Mouse (Mus musculus) ES-E14 (cell line): ENCODE results near the gene Fbln2. TPM values are rescaled to one million over a fixed set of nuclear protein-coding genes. Genes with fewer than 3 reads are reported as not detected.
A peak's percentile ranks its signal among the peaks of the same experiment; 100 is the strongest.

Source experiments
- DNase-seq: peaks from one replicate; pipeline ENCODE4 v3.0.0-alpha.2; 2013; ENCODE audit warnings: low read depth, low spot score
- H3K27ac ChIP-seq: 2 replicates; pipeline ENCODE4 v1.5.1; 2012; ENCODE audit warnings: low read depth, mild to moderate bottlenecking, low read length, moderate library complexity, mixed read lengths; ENCODE audit not compliant: poor library complexity, insufficient read depth, severe bottlenecking
- H3K36me3 ChIP-seq: 2 replicates; pipeline ENCODE4 v1.6.1; 2012; ENCODE audit warnings: mild to moderate bottlenecking, low read length, moderate library complexity, mixed read lengths; ENCODE audit not compliant: control insufficient read depth, poor library complexity, insufficient read depth, severe bottlenecking
- H3K4me1 ChIP-seq, 2 experiments: fragments of 150-350 bp in 1 of 2; sonication (generic) in 1 of 2; 2 replicates each; pipeline ENCODE4 v1.6.1; 2012; ENCODE audit warnings: low read length in 2 of 2, mild to moderate bottlenecking in 1 of 2, mixed read lengths in 1 of 2; ENCODE audit not compliant: control insufficient read depth in 2 of 2, insufficient read depth in 2 of 2, poor library complexity in 1 of 2
- H3K4me3 ChIP-seq, 2 experiments: fragments of 150-350 bp in 1 of 2; sonication (generic) in 1 of 2; 2 replicates each; pipeline ENCODE4 v1.5.1; 2012; ENCODE audit warnings: low read length in 2 of 2, low read depth in 1 of 2, mild to moderate bottlenecking in 1 of 2, mixed read lengths in 1 of 2; ENCODE audit not compliant: insufficient read depth in 1 of 2, poor library complexity in 1 of 2, severe bottlenecking in 1 of 2
- H3K9ac ChIP-seq: 2 replicates; pipeline ENCODE4 v1.6.1; 2012; ENCODE audit warnings: low read depth, mild to moderate bottlenecking, low read length, mixed read lengths; ENCODE audit not compliant: poor library complexity, insufficient read depth, severe bottlenecking
- H3K9me3 ChIP-seq: fragments of 150-350 bp; sonication (generic); 2 replicates; pipeline ENCODE4 v1.6.1; 2012; ENCODE audit warnings: low read depth, mild to moderate bottlenecking, low read length; ENCODE audit not compliant: control insufficient read depth, insufficient read depth
- CHD2 ChIP-seq: IDR thresholded peaks from 2 replicates; pipeline ENCODE4 v1.6.1; 2014; ENCODE audit warnings: mild to moderate bottlenecking, low read depth, low read length, inconsistent platforms
- HCFC1 ChIP-seq: IDR thresholded peaks from 2 replicates; pipeline ENCODE4 v1.6.1; 2012; ENCODE audit warnings: low read length, inconsistent platforms, borderline replicate concordance; ENCODE audit not compliant: insufficient read depth
- MAFK ChIP-seq: IDR thresholded peaks from 2 replicates; pipeline ENCODE4 v1.6.1; 2014; ENCODE audit warnings: mild to moderate bottlenecking, low read depth, low read length, inconsistent platforms; ENCODE audit not compliant: insufficient read depth
- ZC3H11A ChIP-seq: IDR thresholded peaks from 2 replicates; pipeline ENCODE4 v1.6.1; 2012; ENCODE audit warnings: low read depth, mild to moderate bottlenecking, inconsistent platforms, low read length, borderline replicate concordance
- ZNF384 ChIP-seq: IDR thresholded peaks from 2 replicates; pipeline ENCODE4 v1.6.1; 2012; ENCODE audit warnings: low read depth, low read length, inconsistent platforms
- in situ Hi-C, 2 experiments: fragments of 600-800 bp; cut with MboI; formaldehyde crosslinking; loops; one replicate each; pipeline ENCODE4 v1.15.1; 2025; ENCODE audit warnings: low sequenced_read_pairs in 2 of 2, inconsistent platforms in 1 of 2; ENCODE audit not compliant: unreplicated experiment in 2 of 2
- total RNA-seq: library from RNA; depleted of rRNA; stranded (reverse); fragments of 300-350 nt; gene quantifications from 2 replicates; pipeline ENCODE4 v1.2.3, GENCODE M21; 2012

The Fbln2 gene
- total RNA-seq, 1 experiment = 24.7 TPM

DNA sequence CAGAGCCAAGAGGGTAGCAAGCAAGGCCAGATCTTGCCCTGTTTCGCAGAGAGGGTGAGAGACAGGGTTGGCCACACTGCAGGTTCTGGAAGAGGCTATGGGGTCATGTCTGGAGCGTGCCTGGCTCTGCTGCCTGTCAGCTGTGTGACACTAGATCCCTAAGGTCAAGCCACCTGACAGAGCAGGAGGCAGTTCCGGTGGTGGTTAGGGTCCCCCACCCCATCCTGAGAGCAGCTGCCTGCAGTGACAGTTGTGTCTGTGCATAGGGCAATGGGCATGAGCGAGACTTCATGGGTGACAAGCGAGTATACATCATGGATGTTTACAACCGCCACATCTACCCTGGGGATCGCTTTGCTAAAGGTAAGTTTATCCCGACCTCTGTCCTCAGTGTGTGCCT lies 43.1 kb upstream of the Fbln2 start:
- DNase-seq = no peak
- Histone ChIP-seq H3K4me3 (no peak overlapping the region), H3K9ac (no peak overlapping the region), H3K4me1 (no peaks in the 10 kb centered on the region), H3K36me3 (no peaks in the 10 kb centered on the region; the same call in 1 of the 2 replicates), H3K27ac (no peak overlapping the region), H3K9me3 (no peaks in the 10 kb centered on the region)
- in situ Hi-C loops = loop anchor here (5.0 to 25.0 kb wide), 3 partner anchors 86 to 113 kb away; no protein-coding TSS in a partner anchor
- TF ChIP-seq ZNF384 (no peak), ZC3H11A (no peak), CHD2 (no peak), MAFK (no peak), HCFC1 (no peak)

DNA sequence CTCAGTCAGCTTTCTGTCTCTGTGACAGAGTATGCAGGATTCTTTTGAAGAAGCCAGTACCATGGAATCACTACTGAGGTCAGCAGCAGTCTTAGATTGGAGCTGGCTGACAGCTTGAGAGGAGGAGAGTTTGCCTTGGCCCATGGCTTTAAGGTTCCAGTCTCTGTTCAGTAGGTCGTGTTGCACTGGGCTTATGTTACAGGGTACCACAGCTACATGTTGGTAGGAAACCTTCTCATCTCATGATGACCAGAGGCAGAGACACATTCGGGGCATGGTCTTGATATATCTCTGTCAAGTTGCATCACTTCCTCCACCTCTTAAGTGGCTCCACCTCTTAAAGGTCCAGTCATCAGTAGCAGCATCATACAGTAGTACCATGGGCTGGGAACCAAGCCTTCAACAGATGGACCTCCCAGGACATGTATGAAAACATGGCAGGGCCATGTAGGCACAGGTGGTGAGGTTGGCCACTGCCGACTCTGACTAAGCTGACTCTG lies 40.8 kb upstream of the Fbln2 start:
- DNase-seq = no peak
- TF ChIP-seq ZNF384 = no peak
- TF ChIP-seq CHD2 = no peak
- no peak for TF ChIP-seq MAFK
- no peak for TF ChIP-seq HCFC1
- no peak for TF ChIP-seq ZC3H11A
- no peak overlapping the region for H3K9ac ChIP-seq
- no peaks in the 10 kb centered on the region for H3K4me1 ChIP-seq
- no peaks in the 10 kb centered on the region for H3K9me3 ChIP-seq
- no peaks in the 10 kb centered on the region; the same call in 1 of the 2 replicates for H3K36me3 ChIP-seq
- no peak overlapping the region for H3K4me3 ChIP-seq
- H3K27ac ChIP-seq = no peak overlapping the region
- in situ Hi-C loops = loop anchor here (10.0 to 25.0 kb wide), 2 partner anchors 91 to 243 kb away; partner anchors contain the start of gene Wnt7a (in 1 of the 2)

GRCm38 (mm10) chr6:91172381-91172780 lies 39.9 kb upstream of the Fbln2 start:
- in situ Hi-C loops = loop anchor here (10.0 to 25.0 kb wide), 2 partner anchors 90 to 242 kb away; partner anchors contain the start of gene Wnt7a (in 1 of the 2)
- Histone ChIP-seq H3K4me1 (no peaks in the 10 kb centered on the region), H3K9ac (no peak overlapping the region), H3K9me3 (no peaks in the 10 kb centered on the region), H3K36me3 (no peaks in the 10 kb centered on the region; the same call in 1 of the 2 replicates), H3K27ac (no peak overlapping the region), H3K4me3 (no peak overlapping the region)
- no peak for TF ChIP-seq CHD2
- no peak for DNase-seq

GRCm38 (mm10) chr6:91173221-91173880 lies 38.9 kb upstream of the Fbln2 start:
- Histone ChIP-seq H3K9ac (no peak overlapping the region), H3K36me3 (no peaks in the 10 kb centered on the region; the same call in 1 of the 2 replicates), H3K4me1 (no peaks in the 10 kb centered on the region), H3K4me3 (no peak overlapping the region), H3K9me3 (no peaks in the 10 kb centered on the region), H3K27ac (no peak overlapping the region)
- TF ChIP-seq ZNF384 = no peak
- TF ChIP-seq HCFC1 = no peak
- no peak for TF ChIP-seq MAFK
- peak; percentile 26; the same call in 1 of the 2 replicates for TF ChIP-seq ZC3H11A
- DNase-seq = no peak
- in situ Hi-C loops = loop anchor here (10.0 to 25.0 kb wide), 2 partner anchors 89 to 241 kb away; partner anchors contain the start of gene Wnt7a (in 1 of the 2)
